Mouse (Mus musculus): Measurements from ENCODE around the gene Tmem206.

The Tmem206 gene

DNA sequence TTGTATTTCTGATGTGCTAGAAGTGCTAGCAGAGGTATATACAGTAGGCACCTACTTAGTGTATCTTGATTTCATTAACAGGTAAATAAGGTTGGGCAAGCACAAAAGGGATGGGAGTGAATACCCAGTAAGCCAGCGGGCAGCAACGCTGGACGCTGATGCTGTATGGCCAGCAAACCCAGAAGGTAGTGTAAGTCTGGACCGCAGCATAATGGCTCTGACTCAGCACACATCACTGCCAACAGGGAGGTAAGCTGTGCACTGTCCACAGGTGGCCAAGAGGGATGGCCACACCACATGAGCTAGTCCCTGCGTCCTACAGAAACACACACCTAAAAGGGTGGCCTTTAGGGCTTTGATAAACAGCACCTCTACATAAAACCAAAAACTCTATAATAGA is 24.6 kb downstream of the Tmem206 start:
- DNase-seq (ENCODE audit: extremely low spot score): no peak

DNA sequence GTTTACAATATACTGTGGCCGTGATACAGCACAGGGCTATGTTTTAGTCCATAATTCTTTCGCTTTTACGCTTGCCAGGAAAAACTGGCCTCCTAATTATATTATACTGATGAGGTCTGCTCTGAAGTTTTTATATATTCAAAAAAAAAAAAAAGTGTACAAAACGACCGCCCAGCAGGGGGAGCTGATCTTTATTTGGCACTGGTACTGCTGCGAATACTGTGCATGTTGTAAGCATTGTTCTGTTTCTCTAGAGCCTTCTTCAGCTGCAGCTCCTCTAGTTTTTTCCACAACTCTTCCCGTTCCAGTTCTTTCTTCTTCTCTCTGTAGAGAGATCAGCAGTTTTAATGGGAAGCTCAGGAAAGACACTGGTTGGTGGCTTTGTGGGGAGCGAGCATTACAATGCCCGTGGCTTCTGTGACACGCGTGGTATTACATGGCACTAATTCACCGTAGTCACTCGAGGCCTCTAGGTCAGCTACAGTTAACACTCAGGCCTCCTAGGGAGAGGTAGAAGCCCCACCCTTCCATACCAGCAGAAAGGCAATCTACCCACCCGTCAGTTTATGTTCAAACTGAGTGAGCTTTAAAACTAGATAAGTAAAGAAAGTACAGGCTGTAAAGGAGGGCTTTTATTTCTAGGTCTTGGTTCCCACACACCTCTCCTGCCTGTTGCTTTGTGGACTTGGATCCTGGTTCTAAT is 27.2 kb downstream of the Tmem206 start:
- peak; percentile 35 for DNase-seq (ENCODE audit: extremely low spot score)

DNA sequence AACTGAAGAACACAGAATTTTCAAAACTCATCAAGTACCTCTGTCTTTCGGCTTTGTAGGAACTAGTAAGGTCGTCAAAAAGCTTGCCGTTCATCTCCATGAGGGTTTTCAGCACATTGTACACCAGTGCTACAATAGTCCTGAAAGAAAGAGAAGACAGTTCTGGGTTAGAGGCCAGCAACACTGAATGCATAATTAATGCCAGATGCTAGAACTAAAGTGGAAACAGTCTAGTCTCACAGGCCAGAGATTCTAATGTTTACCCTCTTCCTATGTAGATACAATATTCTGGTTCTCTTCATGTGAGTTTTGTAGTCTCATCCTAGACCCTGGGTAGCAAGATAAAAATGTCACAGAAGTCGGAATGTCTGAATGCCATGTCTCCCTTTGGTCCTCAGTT is 28.1 kb downstream of the Tmem206 start:
- no peak for DNase-seq (ENCODE audit: extremely low spot score)

DNA sequence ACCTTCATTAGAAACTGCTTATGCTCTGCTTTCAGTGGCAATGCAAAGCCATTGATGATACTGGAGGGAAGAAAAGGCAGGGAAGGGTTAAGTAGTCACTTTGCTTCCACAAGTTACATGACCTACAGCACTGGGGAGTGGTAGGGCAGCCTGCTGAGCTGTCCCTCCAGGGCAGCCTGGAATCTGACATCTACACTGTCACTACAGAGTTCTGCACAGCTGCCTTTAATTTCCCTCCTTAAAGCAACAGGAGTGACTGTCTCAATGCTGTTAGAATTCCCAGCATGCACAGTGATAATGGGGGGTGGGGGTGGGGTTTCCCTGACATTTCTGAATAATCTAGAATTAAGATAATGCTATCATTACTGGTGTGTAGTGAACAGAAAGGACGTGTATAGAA is 31.2 kb downstream of the Tmem206 start:
- no peak for DNase-seq (ENCODE audit: extremely low spot score)

DNA sequence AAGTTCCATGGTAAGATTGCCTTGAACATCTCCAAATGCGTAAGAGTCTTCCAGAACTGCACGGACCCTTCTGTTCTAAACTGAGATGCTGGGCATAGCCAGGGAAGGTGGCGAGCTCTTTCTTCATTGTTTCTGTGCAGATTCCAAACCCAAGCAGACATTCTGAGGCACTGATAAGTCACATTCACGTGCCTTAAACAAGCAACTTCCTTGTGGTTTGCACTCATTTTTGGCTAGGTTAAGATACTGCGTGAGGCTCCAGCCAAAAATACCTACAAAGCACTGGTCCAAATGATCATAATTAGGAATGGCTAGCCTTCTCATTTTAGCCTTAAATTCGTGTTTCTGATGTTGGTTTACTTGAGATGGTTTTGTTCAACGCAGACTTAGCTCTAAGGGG is 33.8 kb downstream of the Tmem206 start:
- DNase-seq (ENCODE audit: extremely low spot score): no peak

DNA sequence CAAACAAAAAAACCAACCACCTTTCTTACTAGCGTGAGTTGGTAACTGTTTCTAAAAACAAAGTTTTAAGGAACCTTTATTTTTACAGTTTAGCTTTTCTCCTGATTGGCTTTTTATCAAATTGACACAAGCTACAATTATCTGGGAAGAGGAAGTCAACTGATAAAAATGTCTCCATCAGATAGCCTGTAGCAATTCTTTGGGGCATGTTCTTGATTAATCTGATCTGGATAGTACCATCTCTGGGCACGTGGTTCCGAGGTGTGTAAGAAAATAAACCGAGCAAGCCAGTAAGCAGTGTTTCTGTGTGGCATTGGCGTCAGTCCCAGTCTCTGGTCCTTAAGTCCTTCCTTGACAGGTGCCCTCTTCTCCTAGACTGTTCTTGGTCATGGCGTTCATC is 36.7 kb downstream of the Tmem206 start:
- DNase-seq (ENCODE audit: extremely low spot score): no peak

DNA sequence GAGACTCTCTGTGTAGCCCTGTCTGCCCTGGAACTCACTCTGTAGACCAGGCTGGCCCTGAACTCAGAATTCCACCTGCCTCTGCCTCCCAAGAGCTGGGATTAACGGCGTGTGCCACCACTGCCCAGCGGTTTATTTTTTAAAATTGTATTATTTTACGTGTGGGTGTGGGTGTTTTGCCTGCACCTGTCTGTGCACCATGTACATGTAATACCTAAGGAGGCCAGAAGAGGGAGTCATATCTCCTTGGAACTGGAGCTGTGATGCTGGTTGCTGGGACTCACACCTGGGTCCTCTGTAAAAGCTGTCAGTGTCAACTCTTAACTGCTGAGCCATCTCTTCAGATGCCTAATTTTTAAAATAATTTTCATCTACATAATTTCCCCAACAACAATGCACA is 38.8 kb downstream of the Tmem206 start:
- no peak for DNase-seq (ENCODE audit: extremely low spot score)

DNA sequence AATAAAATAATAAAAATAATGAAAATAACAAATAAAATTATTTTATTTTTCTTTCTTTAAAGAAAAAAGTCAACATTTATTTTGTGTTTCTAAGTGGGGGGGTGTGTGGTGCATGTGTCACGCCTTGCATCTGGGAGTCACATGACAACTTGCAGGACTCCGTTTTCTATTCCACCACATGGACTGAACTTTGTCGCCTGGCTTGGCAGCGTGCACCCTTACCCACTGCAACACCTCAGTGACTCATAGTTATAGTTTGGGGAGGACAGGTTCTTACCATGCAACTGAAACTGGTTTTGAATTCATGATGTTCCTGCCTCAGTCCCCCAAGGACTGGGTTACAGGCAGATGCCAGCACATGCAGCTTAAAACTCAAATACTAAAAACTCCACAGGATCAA is 42.5 kb downstream of the Tmem206 start:
- DNase-seq (ENCODE audit: extremely low spot score): no peak

DNA sequence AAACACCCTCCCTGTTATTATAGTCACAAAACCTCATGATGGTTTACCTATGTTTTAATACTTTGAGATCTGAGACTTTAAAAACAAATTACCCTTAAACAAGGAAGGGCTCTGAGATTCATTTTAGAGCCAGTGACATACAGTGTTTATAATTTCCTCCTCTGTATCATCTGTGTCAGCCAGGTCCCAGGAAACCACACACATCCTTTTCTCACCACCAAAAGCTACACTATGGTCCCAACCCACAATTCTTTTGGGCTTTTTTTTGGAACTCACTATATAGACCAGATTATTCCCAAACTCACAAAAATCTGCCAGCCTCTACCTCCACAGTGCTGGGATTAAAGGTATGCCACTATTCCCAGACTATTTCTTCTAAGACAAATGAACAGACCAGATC is 43.4 kb downstream of the Tmem206 start:
- no peak for DNase-seq (ENCODE audit: extremely low spot score)

DNA sequence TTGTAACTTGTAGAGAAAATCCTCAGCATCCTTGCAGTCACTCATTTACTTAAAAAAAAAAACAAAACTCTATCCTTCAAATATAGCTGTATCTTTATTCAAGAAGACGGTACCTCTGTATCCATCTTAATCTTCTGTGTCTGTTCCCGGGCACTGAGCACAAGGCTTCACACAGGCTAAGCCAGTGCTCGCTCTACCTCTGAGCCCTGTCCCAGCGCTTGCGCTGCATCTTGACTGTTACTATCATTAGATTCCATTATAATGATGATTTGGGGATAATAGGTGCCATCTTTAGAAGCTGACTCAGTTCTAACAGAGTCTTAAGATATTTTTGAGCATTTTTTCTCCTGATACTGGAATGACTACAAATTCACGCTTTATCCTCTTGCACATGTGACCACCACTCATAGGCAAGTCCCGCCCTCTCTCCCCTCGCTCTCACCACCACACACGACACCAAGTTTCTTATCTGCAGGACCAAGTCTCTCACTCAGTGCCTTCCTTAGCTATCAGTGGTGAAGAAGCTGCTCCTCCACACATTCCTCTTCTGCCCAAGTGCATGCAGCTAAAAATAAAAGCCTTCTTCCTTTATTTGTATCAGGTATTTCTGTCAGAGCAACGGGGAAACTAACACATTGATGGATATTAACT is 49.4 kb downstream of the Tmem206 start:
- DNase-seq (ENCODE audit: extremely low spot score): no peak

DNA sequence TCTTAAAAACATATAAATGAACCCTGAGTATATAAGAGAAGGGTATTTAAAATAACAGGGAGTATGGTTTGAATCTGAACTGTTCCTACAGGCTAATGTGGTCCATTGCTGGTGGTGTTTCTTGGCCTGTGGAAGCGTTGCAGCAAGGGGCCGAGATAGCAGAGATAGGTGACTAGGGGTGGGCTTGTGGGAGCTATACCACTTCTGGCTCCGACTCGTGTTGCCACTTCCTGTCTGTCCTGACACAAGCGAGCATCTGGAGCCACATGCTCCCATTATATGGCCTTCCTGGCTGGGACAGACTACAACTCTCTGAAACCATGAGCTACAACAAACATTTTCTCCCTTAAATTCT is 49.9 kb downstream of the Tmem206 start:
- no peak for DNase-seq (ENCODE audit: extremely low spot score)

DNA sequence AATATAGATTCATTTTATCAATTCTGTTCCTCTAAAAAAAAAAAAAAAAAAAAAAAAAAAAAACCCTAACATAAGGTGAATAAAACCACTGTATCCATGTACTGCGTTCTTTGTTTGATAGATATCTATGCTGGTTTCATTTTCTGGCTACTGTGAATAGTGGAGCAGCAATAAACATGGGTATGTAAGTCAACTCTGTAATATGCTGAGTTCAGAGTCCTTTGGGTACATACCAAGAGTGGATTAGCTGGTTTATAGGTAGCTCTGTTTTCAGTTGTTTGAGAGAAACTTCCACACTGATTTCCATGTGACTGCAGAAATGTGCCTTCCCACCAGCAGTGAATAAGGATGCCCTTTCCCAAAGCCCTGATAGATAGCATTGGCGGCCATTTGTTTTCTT is 52.4 kb downstream of the Tmem206 start:
- DNase-seq (ENCODE audit: extremely low spot score): no peak

DNA sequence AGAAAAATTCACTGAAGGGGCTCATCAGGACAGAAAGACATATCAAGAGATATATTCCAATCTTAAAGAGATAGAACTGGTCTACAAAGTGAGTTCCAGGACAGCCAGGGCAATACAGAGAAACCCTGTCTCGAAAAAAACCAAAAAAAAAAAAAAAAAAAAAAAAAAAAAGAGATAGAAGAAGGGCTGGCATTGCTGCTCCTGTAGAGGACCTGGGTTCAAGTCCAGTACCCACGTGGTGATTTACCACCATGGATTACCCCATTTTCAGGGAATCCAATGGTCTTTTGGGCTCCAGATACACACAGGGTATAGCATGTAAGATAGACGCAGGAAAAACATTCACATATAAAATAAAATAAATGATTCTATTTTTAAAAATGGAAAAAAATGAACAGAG is 55.1 kb downstream of the Tmem206 start:
- DNase-seq (ENCODE audit: extremely low spot score): no peak

DNA sequence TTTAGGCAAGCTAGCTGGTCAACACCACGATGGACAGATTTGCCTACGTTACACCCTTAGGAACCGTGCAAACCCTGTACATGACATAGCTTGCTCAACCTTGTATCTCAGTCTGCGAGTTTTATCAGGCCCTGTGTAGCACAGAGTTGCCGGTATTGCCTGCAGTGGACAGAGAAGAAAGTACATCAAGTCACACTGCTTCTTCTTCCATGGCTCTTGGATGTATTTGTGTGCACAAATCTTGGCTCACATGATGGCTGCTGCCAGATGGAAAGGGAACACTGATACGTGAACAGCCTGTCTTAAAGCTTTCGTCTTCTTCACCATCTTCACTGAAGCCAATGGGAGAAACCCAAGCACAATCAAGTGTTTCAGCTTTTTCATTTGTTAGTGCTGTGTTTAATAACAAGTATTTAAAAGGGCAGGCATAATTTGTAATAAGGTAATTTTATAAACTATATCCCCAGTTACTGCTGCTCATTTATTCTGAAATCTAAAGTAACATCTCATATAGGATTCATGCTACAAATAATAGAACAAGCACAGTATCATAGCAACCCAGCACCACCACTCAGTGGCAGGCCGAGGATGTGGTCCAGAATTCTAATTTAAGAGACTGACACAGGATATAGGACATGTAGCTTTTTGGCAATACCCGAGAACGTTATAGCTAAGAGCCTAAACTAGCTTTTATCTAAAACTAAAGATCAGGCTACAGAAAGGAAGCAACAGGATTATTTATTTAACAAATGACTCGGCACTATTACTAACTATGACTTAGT is 56.4 kb downstream of the Tmem206 start:
- no peak for DNase-seq (ENCODE audit: extremely low spot score)

DNA sequence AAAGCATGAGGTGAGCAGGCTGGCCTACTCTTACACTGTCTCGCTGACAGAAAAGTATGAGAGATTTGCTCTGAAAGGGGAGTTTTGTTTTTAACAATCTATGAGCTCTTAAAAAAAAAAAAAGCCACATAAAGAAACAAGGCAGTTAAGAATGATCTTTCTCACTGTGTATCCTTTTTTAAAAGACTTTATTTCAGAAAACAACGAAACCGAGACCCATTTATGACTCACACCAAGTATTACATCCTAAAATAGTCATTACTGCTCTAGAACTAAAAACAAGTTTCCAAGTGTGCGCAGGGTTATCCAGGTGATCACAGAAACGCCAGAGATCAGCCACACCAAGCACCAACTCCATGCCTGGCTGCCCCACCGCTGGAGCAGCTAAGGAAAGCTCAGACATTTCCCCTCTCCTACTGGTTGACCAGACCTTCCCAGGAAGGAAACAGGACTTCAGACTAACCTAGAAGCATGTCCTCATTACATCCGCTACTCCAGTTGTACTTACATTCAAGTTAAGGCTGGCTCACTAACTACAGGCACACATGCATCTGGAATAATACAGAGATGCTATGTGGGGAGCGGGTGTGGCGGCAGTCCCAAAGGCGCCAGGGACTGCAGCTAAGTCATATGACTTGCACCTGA is 59.2 kb downstream of the Tmem206 start:
- DNase-seq (ENCODE audit: extremely low spot score): no peak

DNA sequence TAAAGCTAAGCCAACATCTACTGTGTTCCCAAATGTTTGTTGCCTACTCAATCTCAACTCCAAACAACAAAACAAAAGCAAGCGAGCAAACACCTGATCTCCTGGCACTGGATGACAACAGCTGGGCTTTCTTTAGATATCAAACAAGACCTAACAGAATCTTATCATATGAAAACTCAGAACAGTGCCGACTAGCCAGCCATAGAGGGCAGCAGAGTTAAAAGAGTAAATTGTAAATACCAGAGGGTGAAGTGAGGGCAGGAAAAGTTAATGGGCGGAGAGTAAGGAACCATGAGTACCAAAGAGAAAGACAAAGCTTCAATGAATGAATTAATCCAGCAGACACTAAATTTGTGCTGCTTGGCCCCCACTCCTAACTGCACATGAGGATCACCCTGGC is 65.6 kb downstream of the Tmem206 start:
- DNase-seq (ENCODE audit: extremely low spot score): peak; percentile 68

DNA sequence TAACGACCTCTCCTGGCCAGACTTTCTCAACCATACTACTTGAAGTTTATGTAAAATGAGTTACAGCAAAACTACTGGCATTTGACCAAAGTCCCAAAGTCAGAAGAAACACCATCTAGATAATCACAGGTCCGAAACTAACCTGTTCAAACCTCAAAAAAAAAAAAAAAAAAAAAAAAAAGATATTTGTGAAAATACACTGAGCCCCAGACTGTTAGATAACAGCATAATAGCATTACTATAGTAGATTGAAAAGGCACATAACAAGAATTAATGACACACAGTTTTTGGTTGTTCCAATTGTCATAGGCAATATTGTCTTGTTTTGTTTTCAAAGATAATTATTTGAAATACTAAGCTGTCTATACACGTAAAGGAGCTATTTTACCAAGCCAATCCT is 67.8 kb downstream of the Tmem206 start:
- no peak for DNase-seq (ENCODE audit: extremely low spot score)

DNA sequence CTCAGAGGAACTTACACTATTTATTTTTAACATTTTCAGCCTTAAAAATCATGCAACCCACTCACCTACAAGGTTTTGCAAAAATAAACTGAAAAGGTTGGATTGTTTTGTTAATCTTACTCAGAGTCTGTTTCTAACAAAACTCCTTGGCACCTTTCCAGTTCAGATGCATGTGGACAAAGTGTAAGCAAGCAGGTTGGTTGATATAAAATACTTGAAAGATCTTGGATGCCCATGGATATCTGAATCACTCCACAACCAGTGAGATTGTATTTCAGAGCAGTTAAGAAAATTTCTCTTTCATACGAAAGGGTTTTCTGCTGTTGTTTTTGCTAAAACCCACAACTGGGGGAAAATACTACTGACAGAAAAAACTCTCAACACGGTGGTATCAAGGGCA is 68.4 kb downstream of the Tmem206 start:
- DNase-seq (ENCODE audit: extremely low spot score): no peak

DNA sequence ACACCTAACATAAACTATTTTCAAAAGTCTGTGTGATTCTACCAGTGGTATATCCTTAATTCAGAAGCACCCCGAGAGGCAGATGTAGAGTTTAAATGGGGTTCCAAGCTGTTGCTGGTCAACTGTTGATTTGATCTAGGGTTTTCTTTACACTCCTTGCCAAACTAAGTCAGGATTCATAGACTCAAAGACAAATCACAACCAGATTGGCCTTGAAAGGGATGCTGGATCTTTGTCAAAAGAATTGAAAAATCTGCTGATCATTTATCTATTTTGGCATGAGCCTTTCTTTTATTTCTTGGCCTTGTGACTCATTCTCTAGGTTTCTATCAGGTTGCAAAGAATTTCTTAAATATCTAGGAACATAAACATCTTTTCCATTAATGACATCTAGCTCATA is 69.5 kb downstream of the Tmem206 start:
- DNase-seq (ENCODE audit: extremely low spot score): no peak

DNA sequence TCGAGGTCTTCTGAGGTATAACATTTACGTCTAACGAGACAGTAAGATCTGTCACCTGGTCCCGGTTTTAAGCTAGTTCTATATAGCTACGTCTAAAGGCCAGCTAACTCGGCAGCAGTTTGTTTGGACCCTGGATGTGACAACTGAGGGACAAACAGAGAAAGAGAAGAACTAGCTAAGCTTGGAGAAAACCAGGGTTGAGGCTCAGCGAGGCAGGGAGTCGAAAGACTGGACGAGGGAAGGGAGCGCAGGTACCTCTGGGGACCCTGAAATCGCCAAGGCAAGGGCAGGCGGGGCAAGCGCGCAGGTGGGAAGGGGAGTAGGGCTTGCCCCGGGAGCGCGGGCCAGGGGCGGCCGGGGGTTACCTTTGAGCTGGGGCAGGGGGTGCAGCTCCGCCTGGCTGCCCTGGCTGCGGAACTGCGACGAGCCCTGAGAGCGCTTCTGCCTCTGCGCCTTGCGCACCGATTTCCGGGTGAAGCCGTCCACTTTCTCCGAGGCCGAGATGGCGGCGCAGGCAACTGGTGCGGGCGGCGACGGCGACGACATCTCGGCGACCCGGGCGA is 70.2 kb downstream of the Tmem206 start:
- peak; percentile 56 for DNase-seq (ENCODE audit: extremely low spot score)

DNA sequence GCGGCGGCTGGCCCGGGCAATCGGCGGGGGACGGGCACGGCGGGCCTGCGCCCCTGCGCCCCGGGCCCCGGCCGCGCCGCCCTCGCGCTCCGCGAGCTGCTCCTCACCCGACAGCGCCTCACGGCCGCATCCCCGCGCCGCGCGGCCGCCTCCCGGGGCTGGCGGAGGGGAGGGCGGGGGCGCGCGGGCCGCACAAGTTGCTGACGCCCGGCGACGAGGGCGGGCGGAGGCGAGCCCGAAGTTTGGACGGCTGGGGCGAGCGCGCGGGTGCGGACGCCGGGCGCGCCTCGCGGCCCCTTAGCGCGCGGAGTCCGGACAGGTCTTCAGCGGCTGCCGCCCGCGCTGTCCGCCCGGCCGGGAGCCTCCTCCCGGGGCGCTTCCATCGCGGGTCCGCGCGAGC is 70.7 kb downstream of the Tmem206 start:
- DNase-seq (ENCODE audit: extremely low spot score): no peak

All from embryo, embryonic 9.5 days (tissue).